Mouse (Mus musculus) spleen, postnatal 14 days (tissue): Measurements from ENCODE around the gene Kif21a.

Experiments used
- DNase-seq, 2 experiments: peaks; one replicate each; pipeline ENCODE4 v3.0.0; 2021 to 2022; ENCODE audit warnings: low spot score in 2 of 2

The Kif21a gene

DNA sequence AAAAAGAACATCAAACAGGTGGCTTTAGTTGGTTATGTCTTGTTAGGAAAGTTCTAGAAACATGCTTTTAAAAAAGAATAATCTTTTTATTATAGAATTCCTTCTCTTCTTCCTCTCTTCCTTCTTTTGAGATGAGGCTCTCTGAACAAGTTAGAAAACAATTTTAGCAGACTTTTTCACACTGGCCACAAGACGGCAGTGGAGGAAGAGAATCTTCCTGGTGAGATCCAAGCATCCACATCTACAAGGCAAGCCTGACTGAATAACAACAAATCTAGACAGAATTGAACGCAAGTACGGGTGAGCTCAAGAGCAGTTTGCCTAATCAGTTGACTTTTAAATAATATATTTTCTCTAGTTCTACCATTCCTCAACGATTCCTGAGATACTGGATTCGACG lies 98.4 kb downstream of the Kif21a start:
- no peak for DNase-seq

DNA sequence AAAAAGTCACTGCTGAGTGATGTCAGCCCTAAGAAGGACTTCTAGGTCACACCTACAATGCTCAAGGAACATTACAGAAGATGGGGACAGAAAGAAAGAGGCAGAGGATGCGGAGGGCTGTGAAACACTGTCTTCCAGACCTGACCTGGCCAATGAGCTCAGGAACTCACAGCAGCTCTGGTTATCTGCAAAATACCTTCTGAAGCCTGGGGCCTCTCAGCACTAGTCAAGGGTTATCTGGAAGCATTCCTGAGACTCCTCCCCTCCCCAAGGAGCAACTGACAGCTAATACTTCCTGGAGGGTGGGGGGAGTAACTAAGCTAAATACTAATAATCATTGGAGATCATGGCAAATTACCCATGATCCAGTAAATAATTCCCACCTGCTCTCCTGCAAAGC lies 111.3 kb downstream of the Kif21a start:
- DNase-seq, result no peak

DNA sequence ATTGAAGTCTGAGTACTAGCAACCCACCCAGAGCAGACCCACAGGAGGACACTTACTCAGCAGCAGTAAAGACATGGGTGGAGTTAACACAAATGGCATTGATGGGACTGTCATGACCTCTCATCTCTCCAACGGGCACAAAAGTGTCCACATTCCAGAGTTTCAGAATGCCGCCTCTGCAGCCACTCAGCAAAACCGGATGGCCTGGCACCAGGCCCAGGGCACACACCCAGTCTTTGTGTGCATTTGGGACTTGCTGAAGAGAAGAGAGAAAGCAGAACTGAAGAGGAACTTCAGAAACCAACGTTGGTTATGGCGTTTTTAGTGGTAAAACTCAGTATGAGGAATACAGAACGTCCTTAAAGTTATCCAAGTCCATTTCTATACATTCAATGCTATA lies 114.2 kb downstream of the Kif21a start:
- no peak for DNase-seq

DNA sequence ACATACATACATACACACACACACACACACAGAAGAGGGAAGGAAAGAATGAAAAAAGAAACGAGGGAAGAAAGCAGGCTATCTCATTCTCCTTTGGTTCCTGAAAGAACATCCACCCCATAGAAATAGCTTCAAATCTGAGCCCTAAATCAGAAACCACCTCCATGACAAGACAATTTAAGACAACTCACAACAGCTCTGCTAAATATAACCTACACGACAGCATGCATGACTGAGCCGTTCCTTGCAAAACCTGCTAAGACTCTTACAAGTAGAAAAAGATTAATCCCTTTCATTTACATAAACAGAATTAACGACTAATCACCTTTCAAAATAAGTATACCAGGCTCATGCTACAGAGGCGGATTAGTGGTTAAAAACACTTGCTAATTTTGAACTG lies 118.3 kb downstream of the Kif21a start:
- DNase-seq, result no peak

DNA sequence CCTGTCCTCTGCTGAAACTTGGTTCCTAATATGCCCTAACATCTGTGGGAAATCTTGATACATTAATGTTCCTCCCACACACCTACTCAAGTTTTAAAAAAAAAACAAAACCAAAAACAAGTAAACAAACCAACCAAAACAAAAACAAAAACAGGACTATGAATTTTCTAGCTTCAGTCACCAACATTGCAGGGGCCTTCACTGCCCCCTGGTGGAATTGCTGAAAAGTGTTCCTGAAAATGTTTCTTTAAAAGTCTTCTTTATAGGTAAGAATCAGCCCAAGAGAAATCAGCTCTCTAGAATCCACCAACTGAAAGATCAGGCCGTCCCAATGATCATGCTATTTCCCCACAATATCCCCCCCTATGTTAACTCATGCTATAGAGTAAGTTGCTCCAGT lies 120.7 kb downstream of the Kif21a start:
- no peak for DNase-seq

DNA sequence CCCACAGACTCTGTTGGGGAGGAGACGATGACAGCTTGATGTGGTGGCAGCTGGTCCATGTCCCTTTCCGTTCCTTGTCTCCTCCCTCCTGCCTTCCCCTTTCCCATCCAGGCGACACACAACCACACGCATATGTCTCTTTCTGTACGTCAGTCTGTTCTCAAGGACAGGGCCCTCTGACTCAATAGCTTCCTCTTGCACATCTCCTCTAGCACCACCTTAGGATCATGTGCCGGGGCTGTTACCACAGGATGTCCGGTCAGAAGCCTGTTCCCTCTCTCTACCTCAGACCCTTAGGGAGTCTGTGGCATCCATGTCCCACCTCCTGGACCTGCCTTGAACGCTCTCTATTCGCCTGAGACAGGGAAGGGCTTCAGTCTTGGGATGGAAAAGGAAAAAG lies 153.3 kb downstream of the Kif21a start:
- DNase-seq, result no peak

DNA sequence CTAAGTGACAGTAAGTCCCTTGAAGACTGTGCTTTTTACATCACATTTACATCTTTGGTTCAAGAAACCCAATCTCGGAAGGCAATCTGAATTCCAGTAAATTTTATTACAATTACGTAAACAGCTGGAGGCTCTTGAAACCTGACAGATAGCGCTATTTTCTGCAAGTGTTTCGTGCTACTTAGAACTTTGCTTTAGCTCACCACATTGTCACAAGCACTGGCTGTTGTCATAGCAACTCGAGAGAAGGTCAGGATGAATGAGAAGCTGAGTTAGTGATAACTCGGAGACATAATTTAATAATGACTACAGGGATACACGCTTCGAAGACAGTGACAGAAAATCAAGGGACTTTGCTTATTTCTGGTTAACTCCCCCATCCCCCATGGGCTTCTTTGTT lies 162.3 kb downstream of the Kif21a start:
- no peak for DNase-seq
